Comparison of ENCODE assay signal across 16 mouse cellular contexts in genomic region chr15:92364153-92364552, GRCm38 (mm10). TPM values are rescaled to one million over a fixed set of nuclear protein-coding genes. Genes with fewer than 3 reads are reported as not detected.
A peak's percentile ranks its signal among the peaks of the same experiment; 100 is the strongest.
DNase-seq lines count a peak whose midpoint lies in the region; ATAC-seq and TF ChIP-seq lines count a peak whose summit lies in the region.
"Had no signal": no experiment of that assay in that cellular context is flagged by ENCODE, and none has a peak within 500 bp of the region (broad histone marks: within the 10 kb centered on the region; RNA-seq: fewer than 3 reads in every experiment).

No protein-coding gene starts in this region.

- no peak overlapping the region for H3K4me2 ChIP-seq in embryonic facial prominence, embryonic 14.5 days (ENCODE audit: low read depth, low read length)
- H3K4me2 ChIP-seq in kidney, embryonic 14.5 days (replicated peaks; ENCODE audit: low read depth, low read length), result no peak overlapping the region
- H3K4me2 ChIP-seq in midbrain, postnatal 0 days (ENCODE audit: low read depth, low read length, poor library complexity, severe bottlenecking), result no peak overlapping the region
- H3K4me2 ChIP-seq in midbrain, embryonic 11.5 days, result no peak overlapping the region
- H3K4me2 ChIP-seq in intestine, postnatal 0 days (replicated peaks; ENCODE audit: low read depth), result no peak overlapping the region
- H3K4me2 ChIP-seq: hindbrain, embryonic 15.5 days; kidney, embryonic 15.5 days; liver, embryonic 12.5 days; neural tube, embryonic 13.5 days had no signal

- intact Hi-C loops in heart, postnatal 36 days (cut with DNase I), result no loop called here

- H3K4me3 ChIP-seq in embryonic facial prominence, embryonic 14.5 days (ENCODE audit: low read depth, low read length), result no peak overlapping the region
- H3K4me3 ChIP-seq in embryonic facial prominence, embryonic 10.5 days, result no peak overlapping the region
- no peak overlapping the region for H3K4me3 ChIP-seq in kidney, adult 2 months (ENCODE audit: insufficient read depth, low read depth, low read length)
- no peak overlapping the region for H3K4me3 ChIP-seq in kidney, embryonic 14.5 days (ENCODE audit: low read length)
- no peak overlapping the region for H3K4me3 ChIP-seq in midbrain, postnatal 0 days (ENCODE audit: low read depth, low read length)
- H3K4me3 ChIP-seq in midbrain, embryonic 11.5 days (ENCODE audit: low read depth, low read length), result no peak overlapping the region
- H3K4me3 ChIP-seq in intestine, postnatal 0 days (ENCODE audit: low read depth, low read length), result no peak overlapping the region
- H3K4me3 ChIP-seq: hindbrain, embryonic 15.5 days; kidney, embryonic 15.5 days; liver, embryonic 12.5 days; neural tube, embryonic 13.5 days had no signal

- H3K27ac ChIP-seq in embryonic facial prominence, embryonic 14.5 days (replicated peaks; ENCODE audit: low read depth, low read length), result no peak overlapping the region
- H3K27ac ChIP-seq in embryonic facial prominence, embryonic 10.5 days (replicated peaks), result no peak overlapping the region
- no peak overlapping the region for H3K27ac ChIP-seq in kidney, adult 2 months (ENCODE audit: insufficient read depth, low read depth, low read length)
- no peak overlapping the region for H3K27ac ChIP-seq in kidney, embryonic 14.5 days (ENCODE audit: low read depth, low read length)
- H3K27ac ChIP-seq in midbrain, postnatal 0 days (ENCODE audit: low read depth, low read length), result no peak overlapping the region
- H3K27ac ChIP-seq in midbrain, embryonic 11.5 days (ENCODE audit: low read depth, low read length), result no peak overlapping the region
- no peak overlapping the region for H3K27ac ChIP-seq in intestine, postnatal 0 days (ENCODE audit: low read depth, low read length)
- H3K27ac ChIP-seq: hindbrain, embryonic 15.5 days; kidney, embryonic 15.5 days; liver, embryonic 12.5 days; neural tube, embryonic 13.5 days had no signal

- no peak for ATAC-seq in embryonic facial prominence, embryonic 14.5 days (ENCODE audit: low read depth)
- ATAC-seq in kidney, embryonic 14.5 days (ENCODE audit: low FRiP score, low TSS enrichment), result no peak
- ATAC-seq in midbrain, postnatal 0 days (ENCODE audit: low FRiP score), result no peak
- ATAC-seq in midbrain, embryonic 11.5 days (ENCODE audit: low FRiP score), result no peak
- no peak for ATAC-seq in intestine, postnatal 0 days
- ATAC-seq: liver, embryonic 12.5 days; Patski had no signal

- DNase-seq in embryonic facial prominence, embryonic 14.5 days (ENCODE audit: low spot score), result peak; percentile 61
- no peak for DNase-seq in embryonic facial prominence, embryonic 10.5 days (ENCODE audit: low spot score)
- DNase-seq in kidney, adult 2 months, result peak; percentile 4
- DNase-seq in midbrain, postnatal 0 days (ENCODE audit: low spot score), result peak; percentile 32
- DNase-seq in midbrain, embryonic 11.5 days (ENCODE audit: low spot score, missing footprints), result no peak
- DNase-seq in heart, postnatal 36 days, result peak; percentile 21
- DNase-seq: cerebellum, adult 8-10 months; embryo, embryonic 11 days; thymus, postnatal 4 days had no signal

- TF ChIP-seq POLR2A in kidney, adult 2 months (IDR thresholded peaks at IDR 0.05; ENCODE audit: low read depth, low read length), result no peak

- no peaks in the 10 kb centered on the region for H3K4me1 ChIP-seq in embryonic facial prominence, embryonic 14.5 days (ENCODE audit: control insufficient read depth, insufficient read depth, low read length)
- H3K4me1 ChIP-seq in embryonic facial prominence, embryonic 10.5 days, result no peaks in the 10 kb centered on the region
- H3K4me1 ChIP-seq in kidney, adult 2 months (ENCODE audit: control insufficient read depth, insufficient read depth, low read length), result no peaks in the 10 kb centered on the region
- H3K4me1 ChIP-seq in kidney, embryonic 14.5 days (ENCODE audit: control insufficient read depth, insufficient read depth, low read length), result no peaks in the 10 kb centered on the region
- H3K4me1 ChIP-seq in midbrain, postnatal 0 days (ENCODE audit: insufficient read depth, low read length), result no peaks in the 10 kb centered on the region
- no peaks in the 10 kb centered on the region for H3K4me1 ChIP-seq in midbrain, embryonic 11.5 days (ENCODE audit: control insufficient read depth, insufficient read depth, low read length)
- no peaks in the 10 kb centered on the region for H3K4me1 ChIP-seq in intestine, postnatal 0 days (replicated peaks; ENCODE audit: control insufficient read depth, insufficient read depth, low read length)
- H3K4me1 ChIP-seq: hindbrain, embryonic 15.5 days; kidney, embryonic 15.5 days; liver, embryonic 12.5 days had no signal

- WGBS in embryonic facial prominence, embryonic 14.5 days, result 63% methylated on average over 6 of the region's 6 CpGs
- 89% methylated on average over 6 of the region's 6 CpGs for WGBS in embryonic facial prominence, embryonic 10.5 days
- 22% methylated on average over 6 of the region's 6 CpGs for WGBS in kidney, adult 2 months
- 24% methylated on average over 6 of the region's 6 CpGs for WGBS in kidney, embryonic 14.5 days
- 58% methylated on average over 6 of the region's 6 CpGs for WGBS in midbrain, postnatal 0 days
- 88% methylated on average over 6 of the region's 6 CpGs for WGBS in midbrain, embryonic 11.5 days
- 59% methylated on average over 6 of the region's 6 CpGs for whole genome bisulfite sequencing in intestine, postnatal 0 days

- no peaks in the 10 kb centered on the region for H3K27me3 ChIP-seq in embryonic facial prominence, embryonic 14.5 days (replicated peaks; ENCODE audit: control insufficient read depth, insufficient read depth, low read length)
- H3K27me3 ChIP-seq in embryonic facial prominence, embryonic 10.5 days (replicated peaks; ENCODE audit: low read depth, poor library complexity, severe bottlenecking), result no peaks in the 10 kb centered on the region
- H3K27me3 ChIP-seq in kidney, adult 2 months (replicated peaks; ENCODE audit: control insufficient read depth, insufficient read depth, low read length), result no peaks in the 10 kb centered on the region
- H3K27me3 ChIP-seq in kidney, embryonic 14.5 days (ENCODE audit: control insufficient read depth, insufficient read depth, low read length), result no peaks in the 10 kb centered on the region
- no peaks in the 10 kb centered on the region for H3K27me3 ChIP-seq in midbrain, postnatal 0 days (ENCODE audit: insufficient read depth, low read length)
- no peaks in the 10 kb centered on the region for H3K27me3 ChIP-seq in midbrain, embryonic 11.5 days (ENCODE audit: control insufficient read depth, insufficient read depth, low read length)
- no peaks in the 10 kb centered on the region for H3K27me3 ChIP-seq in intestine, postnatal 0 days (replicated peaks; ENCODE audit: control insufficient read depth, insufficient read depth, low read length)
- H3K27me3 ChIP-seq: hindbrain, embryonic 15.5 days; kidney, embryonic 15.5 days; liver, embryonic 12.5 days; neural tube, embryonic 13.5 days; Patski had no signal

- no peak overlapping the region for H3K9ac ChIP-seq in embryonic facial prominence, embryonic 14.5 days (ENCODE audit: low read depth, low read length)
- H3K9ac ChIP-seq in kidney, embryonic 14.5 days (ENCODE audit: low read depth, low read length), result no peak overlapping the region
- no peak overlapping the region for H3K9ac ChIP-seq in midbrain, postnatal 0 days (replicated peaks; ENCODE audit: low read length, poor library complexity, severe bottlenecking)
- H3K9ac ChIP-seq in midbrain, embryonic 11.5 days (ENCODE audit: low read length), result no peak overlapping the region
- no peak overlapping the region for H3K9ac ChIP-seq in intestine, postnatal 0 days (ENCODE audit: low read depth, low read length)
- H3K9ac ChIP-seq: hindbrain, embryonic 15.5 days; kidney, embryonic 15.5 days; liver, embryonic 12.5 days; neural tube, embryonic 13.5 days had no signal

- H3K9me3 ChIP-seq in embryonic facial prominence, embryonic 14.5 days (ENCODE audit: control insufficient read depth, low read length), result no peaks in the 10 kb centered on the region
- no peaks in the 10 kb centered on the region for H3K9me3 ChIP-seq in embryonic facial prominence, embryonic 10.5 days
- no peaks in the 10 kb centered on the region for H3K9me3 ChIP-seq in kidney, embryonic 14.5 days (ENCODE audit: control insufficient read depth, low read length)
- H3K9me3 ChIP-seq in midbrain, postnatal 0 days (ENCODE audit: low read length), result no peaks in the 10 kb centered on the region
- no peaks in the 10 kb centered on the region for H3K9me3 ChIP-seq in midbrain, embryonic 11.5 days (ENCODE audit: control insufficient read depth, low read length)
- H3K9me3 ChIP-seq in intestine, postnatal 0 days (ENCODE audit: control insufficient read depth), result no peaks in the 10 kb centered on the region
- H3K9me3 ChIP-seq: hindbrain, embryonic 15.5 days; kidney, embryonic 15.5 days; liver, embryonic 12.5 days; neural tube, embryonic 13.5 days had no signal

- H3K36me3 ChIP-seq in embryonic facial prominence, embryonic 14.5 days (ENCODE audit: control insufficient read depth, insufficient read depth, low read length), result no peaks in the 10 kb centered on the region
- no peaks in the 10 kb centered on the region for H3K36me3 ChIP-seq in embryonic facial prominence, embryonic 10.5 days (replicated peaks)
- no peaks in the 10 kb centered on the region for H3K36me3 ChIP-seq in kidney, adult 2 months (ENCODE audit: control insufficient read depth, insufficient read depth, low read length)
- H3K36me3 ChIP-seq in kidney, embryonic 14.5 days (ENCODE audit: control insufficient read depth, insufficient read depth, low read length), result no peaks in the 10 kb centered on the region
- H3K36me3 ChIP-seq in midbrain, postnatal 0 days (ENCODE audit: insufficient read depth, low read length), result no peaks in the 10 kb centered on the region
- H3K36me3 ChIP-seq in midbrain, embryonic 11.5 days (ENCODE audit: control insufficient read depth, insufficient read depth, low read length), result no peaks in the 10 kb centered on the region
- no peaks in the 10 kb centered on the region for H3K36me3 ChIP-seq in intestine, postnatal 0 days (ENCODE audit: control insufficient read depth, insufficient read depth)
- H3K36me3 ChIP-seq: hindbrain, embryonic 15.5 days; kidney, embryonic 15.5 days; liver, embryonic 12.5 days; neural tube, embryonic 13.5 days had no signal

- no peak for TF ChIP-seq CTCF in kidney, adult 2 months (conservative IDR thresholded peaks at IDR 0.05; ENCODE audit: insufficient read depth, insufficient read length, low read depth, low read length)
- TF ChIP-seq CTCF in midbrain, postnatal 0 days (IDR thresholded peaks at IDR 0.05), result no peak
- no peak for TF ChIP-seq CTCF in intestine, postnatal 0 days (IDR thresholded peaks at IDR 0.05; ENCODE audit: low read depth)

RNA-seq across cellular contexts. Expression of gene Pdzrn4, which starts 32.5 kb away (rescaled TPM):
- 4.3 and 4.4 TPM in 2 replicates for polyA plus RNA-seq in embryonic facial prominence, embryonic 14.5 days (2014; fragmentation: Nextera tagmentation; extraction: Ambion mirVana)
- 1.3 and 2.1 TPM in 2 replicates for polyA plus RNA-seq in embryonic facial prominence, embryonic 10.5 days (2016; fragmentation: Nextera tagmentation; extraction: Ambion mirVana)
- 0.39 and 0.45 TPM in 2 replicates for polyA plus RNA-seq in kidney, adult 2 months (2012; rRNA removed)
- 1.7 and 1.9 TPM in 2 replicates for polyA plus RNA-seq in kidney, embryonic 14.5 days (2014; fragmentation: Nextera tagmentation; extraction: Ambion mirVana)
- 14.6 and 19.0 TPM in 2 replicates for total RNA-seq in midbrain, postnatal 0 days (2014; rRNA removed)
- 23.0 and 23.2 TPM in 2 replicates for polyA plus RNA-seq in midbrain, postnatal 0 days (2015; fragmentation: Nextera tagmentation; extraction: Ambion mirVana)
- polyA plus RNA-seq in midbrain, embryonic 11.5 days (2014; fragmentation: Nextera tagmentation; extraction: Ambion mirVana), result 7.8 and 8.5 TPM in 2 replicates
- 1 to 10 TPM; 2.0 to 2.6 TPM for total RNA-seq in heart, postnatal 36 days (2021)
- polyA plus RNA-seq in intestine, postnatal 0 days (2015; fragmentation: Nextera tagmentation; extraction: Ambion mirVana), result 0.94 and 1.1 TPM in 2 replicates
- polyA plus RNA-seq: Patski had no signal

Comparison
In these comparisons a context has a peak if more than half of its experiments do, and no peak if none do; other contexts are left out.
1. DNase-seq: peak in embryonic facial prominence, embryonic 14.5 days (single experiment), kidney, adult 2 months (single experiment), midbrain, postnatal 0 days (single experiment) and heart, postnatal 36 days (2 of 2); none in embryonic facial prominence, embryonic 10.5 days (single experiment) and midbrain, embryonic 11.5 days (single experiment).